Mouse (Mus musculus) testis, adult 2 months (tissue): ENCODE data around the gene Atp2b2.

Experiments used
- CTCF ChIP-seq: fragments of 200-500 bp; IDR thresholded peaks from 2 replicates; pipeline ENCODE4 v1.5.1; 2012; ENCODE audit warnings: low read depth, mild to moderate bottlenecking, inconsistent platforms, low read length, moderate library complexity; ENCODE audit not compliant: control insufficient read depth, insufficient read depth, insufficient replicate concordance
- POLR2A ChIP-seq: fragments of 200-500 bp; IDR thresholded peaks from 2 replicates; pipeline ENCODE4 v1.6.1; 2012; ENCODE audit warnings: low read depth, mild to moderate bottlenecking, inconsistent platforms, low read length, moderate library complexity; ENCODE audit not compliant: control insufficient read depth

DNA sequence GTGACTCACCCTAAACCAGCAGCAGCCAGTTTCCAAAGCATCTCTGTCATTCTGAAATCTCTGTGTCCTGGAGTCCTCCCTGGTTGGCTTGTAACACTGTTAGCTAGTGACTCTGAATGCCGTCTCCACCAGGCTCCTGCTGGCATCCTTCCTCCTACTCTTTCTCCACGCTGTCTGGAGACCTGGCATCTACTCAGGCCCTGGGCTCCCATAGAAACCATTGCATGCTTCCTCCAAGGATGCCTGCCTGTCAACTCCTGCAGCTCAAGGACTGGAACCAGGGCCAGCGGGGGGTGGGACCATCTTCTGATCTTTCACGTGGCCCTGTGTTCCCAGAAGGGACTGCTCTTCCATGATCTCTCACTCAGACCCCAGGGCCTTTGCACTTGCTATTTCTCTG lies 231.7 kb downstream of the Atp2b2 start:
- no peak for TF ChIP-seq POLR2A
- TF ChIP-seq CTCF = no peak
